Mouse (Mus musculus) cerebellum, adult 11-12 months (tissue): Measurements from ENCODE around the gene Nectin2.
"Not testable (repeated sequence)": the region's sequence is repeated elsewhere in the genome, so short reads cannot be mapped to it uniquely, and the experiment has no call there.

ENCODE experiments used
- DNase-seq: peaks from one replicate; pipeline ENCODE4 v3.0.0; 2022

Gene Nectin2

GRCm38 (mm10) chr7:19702859-19703555 is 47.3 kb downstream of the Nectin2 start:
- no peak for DNase-seq

- no peak for DNase-seq
These were observed 49.1 kb downstream of the Nectin2 start for GRCm38 (mm10) chr7:19701069-19701761.

GRCm38 (mm10) chr7:19700299-19701068 is 49.8 kb downstream of the Nectin2 start:
- DNase-seq, result no peak

- no peak for DNase-seq
These were observed 50.5 kb downstream of the Nectin2 start for GRCm38 (mm10) chr7:19699827-19700148.

- peak; percentile 45 for DNase-seq
These were observed 51.1 kb downstream of the Nectin2 start, which contains the start of gene Apoe for GRCm38 (mm10) chr7:19698907-19699826. Gene Apoe, minus strand, starts transcription at chr7:19699188.

- DNase-seq, result no peak
These were observed 52.1 kb downstream of the Nectin2 start for GRCm38 (mm10) chr7:19697949-19698906.

- DNase-seq, result no peak
These were observed 53.9 kb downstream of the Nectin2 start for GRCm38 (mm10) chr7:19696336-19696873.

GRCm38 (mm10) chr7:19695881-19696280 is 54.4 kb downstream of the Nectin2 start:
- DNase-seq, result no peak

GRCm38 (mm10) chr7:19695213-19695594 is 55.1 kb downstream of the Nectin2 start:
- no peak for DNase-seq

- DNase-seq, result no peak
These were observed 55.7 kb downstream of the Nectin2 start for GRCm38 (mm10) chr7:19694336-19695212.

GRCm38 (mm10) chr7:19693421-19693820 is 56.9 kb downstream of the Nectin2 start:
- DNase-seq, result no peak

- no peak for DNase-seq
These were observed 58.1 kb downstream of the Nectin2 start, which contains the start of gene Apoc1 for GRCm38 (mm10) chr7:19691873-19692865. Gene Apoc1, minus strand, starts transcription at chr7:19692660.

- DNase-seq, result no peak
These were observed 58.8 kb downstream of the Nectin2 start for GRCm38 (mm10) chr7:19691434-19691833.

GRCm38 (mm10) chr7:19690845-19691244 is 59.4 kb downstream of the Nectin2 start:
- no peak for DNase-seq

- no peak for DNase-seq
These were observed 61.7 kb downstream of the Nectin2 start for GRCm38 (mm10) chr7:19688611-19689010.

GRCm38 (mm10) chr7:19688101-19688500 is 62.2 kb downstream of the Nectin2 start:
- DNase-seq, result no peak

GRCm38 (mm10) chr7:19686927-19687583 is 63.2 kb downstream of the Nectin2 start:
- not testable (repeated sequence) for DNase-seq

- no peak for DNase-seq
These were observed 63.8 kb downstream of the Nectin2 start for GRCm38 (mm10) chr7:19686521-19686920.
